Mouse (Mus musculus) embryonic facial prominence, embryonic 11.5 days (tissue): ENCODE results near the gene Tdp1. TPM values are rescaled to one million over a fixed set of nuclear protein-coding genes. Genes with fewer than 3 reads are reported as not detected.

Source experiments
- ATAC-seq: fragments of 200-750 bp; cut with Nextera tagmentation; replicated peaks from 2 replicates; pipeline ENCODE4 v1.8.0; 2017; ENCODE audit warnings: low read depth; ENCODE audit not compliant: insufficient number of reproducible peaks, low FRiP score, low TSS enrichment
- DNase-seq: peaks from one replicate; pipeline ENCODE4 v3.0.0-alpha.2; 2015; ENCODE audit warnings: low spot score
- H3K27ac ChIP-seq: fragments of 300-500 bp; sonication (generic); replicated peaks from 2 replicates; pipeline ENCODE4 v1.5.1; 2014; ENCODE audit warnings: mild to moderate bottlenecking, low read depth, low read length, control low read depth
- H3K27me3 ChIP-seq: fragments of 300-500 bp; sonication (generic); 2 replicates; pipeline ENCODE4 v1.6.1; 2014; ENCODE audit warnings: mild to moderate bottlenecking, low read length, moderate library complexity, mixed read lengths; ENCODE audit not compliant: control insufficient read depth, insufficient read depth
- H3K36me3 ChIP-seq: fragments of 300-500 bp; sonication (generic); replicated peaks from 2 replicates; pipeline ENCODE4 v1.6.1; 2014; ENCODE audit warnings: low read depth, mild to moderate bottlenecking, low read length, moderate library complexity, mixed read lengths; ENCODE audit not compliant: control insufficient read depth, insufficient read depth
- H3K4me1 ChIP-seq: fragments of 300-500 bp; sonication (generic); 2 replicates; pipeline ENCODE4 v1.6.1; 2014; ENCODE audit warnings: low read length, mixed read lengths; ENCODE audit not compliant: control insufficient read depth, insufficient read depth
- H3K4me2 ChIP-seq: fragments of 300-500 bp; sonication (generic); 2 replicates; pipeline ENCODE4 v1.6.1; 2014; ENCODE audit warnings: low read depth, mild to moderate bottlenecking, control low read depth, low read length, moderate library complexity
- H3K4me3 ChIP-seq: fragments of 300-500 bp; sonication (generic); 2 replicates; pipeline ENCODE4 v1.5.1; 2014; ENCODE audit warnings: low read depth, low read length, control low read depth
- H3K9ac ChIP-seq: fragments of 300-500 bp; sonication (generic); replicated peaks from 2 replicates; pipeline ENCODE4 v1.6.1; 2014; ENCODE audit warnings: mild to moderate bottlenecking, control low read depth, low read length
- H3K9me3 ChIP-seq: fragments of 300-500 bp; sonication (generic); replicated peaks from 2 replicates; pipeline ENCODE4 v1.6.1; 2016; ENCODE audit warnings: mild to moderate bottlenecking, low read length, inconsistent platforms, mixed read lengths; ENCODE audit not compliant: control insufficient read depth
- WGBS: fragments of 180-500 bp; shearing (Covaris S2); extraction: QIAGEN DNeasy Blood & Tissue Kit; methylation state at CpG from one replicate; pipeline ENCODE4 v1.1.7; 2014; 5-methylcytosine and 5-hydroxymethylcytosine counted together
- polyA plus RNA-seq: library from polyadenylated mRNA; unstranded; fragments of >200 nt; fragmentation: Nextera tagmentation; extraction: Ambion mirVana; gene quantifications from 2 replicates; pipeline ENCODE4 v1.2.1, GENCODE M21; 2014

The Tdp1 gene
- polyA plus RNA-seq = 83.1 and 83.5 TPM in 2 replicates

DNA sequence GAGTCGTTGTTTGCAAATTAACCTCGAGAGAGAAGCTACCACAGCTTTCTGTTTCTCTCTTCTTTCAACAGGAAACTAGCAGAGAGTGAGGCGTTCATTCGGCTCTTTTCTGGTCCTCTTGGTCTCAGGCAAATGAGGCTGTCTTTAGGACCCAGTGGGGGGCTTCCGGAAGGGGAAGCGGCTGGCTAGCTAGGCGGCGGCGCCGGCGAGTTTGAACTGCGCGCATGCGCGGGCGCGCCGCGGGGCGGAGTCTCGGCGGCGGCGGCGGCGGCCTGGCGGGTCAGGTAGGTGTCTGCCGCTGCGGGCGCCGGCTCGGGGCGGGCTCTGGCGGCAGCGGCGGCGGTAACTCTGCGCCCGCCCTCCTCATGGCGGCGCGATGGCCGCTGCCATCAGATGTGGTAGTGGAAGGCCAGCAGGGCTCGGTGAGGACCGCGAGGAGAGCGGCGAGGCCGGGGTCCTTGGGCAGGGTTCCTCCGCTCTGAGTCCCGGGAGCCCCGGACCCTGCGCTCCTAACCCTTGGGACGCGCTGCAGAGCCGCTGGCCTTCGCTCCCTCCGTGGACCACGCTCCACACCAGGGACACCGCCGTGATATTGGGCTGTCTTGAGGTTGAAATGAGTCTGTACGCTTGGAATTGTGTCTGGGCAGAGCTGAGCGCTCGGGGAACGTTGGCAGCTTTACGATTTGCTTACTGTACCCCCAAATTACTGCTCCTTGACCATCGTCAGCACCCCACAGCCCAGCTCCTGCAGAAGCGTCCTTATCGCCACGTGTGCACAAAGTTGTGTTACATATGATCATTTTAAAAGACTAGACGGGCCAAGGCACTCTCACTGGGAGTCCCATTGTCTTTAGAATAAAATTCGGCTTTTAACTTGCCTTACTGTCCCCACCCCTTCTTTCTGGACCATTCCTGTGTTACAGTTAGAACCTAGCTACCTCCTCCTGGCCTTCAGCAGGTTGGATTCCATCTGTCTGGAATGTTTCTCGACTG, at the start of gene Tdp1, which contains the start of gene Efcab11:
Gene Tdp1 (plus strand): TSS at position 249 of the 993 bp plus-strand sequence.
Gene Efcab11 (minus strand): TSS at position 171 of the 993 bp plus-strand sequence.
- peak within 1 kb of the TSS; percentile 76 for H3K4me3 ChIP-seq
- H3K9ac ChIP-seq = peak within 1 kb of the TSS; percentile 94
- peak within 1 kb of the TSS; percentile 85 for H3K4me2 ChIP-seq
- DNase-seq (peak; percentile 98), ATAC-seq (peak; percentile 84)
- no peaks in the 10 kb centered on the region for H3K9me3 ChIP-seq
- H3K4me1 ChIP-seq = peaks cover 3% of the 10 kb centered on the region; the same call in 1 of the 2 replicates
- H3K27me3 ChIP-seq = no peaks in the 10 kb centered on the region
- H3K27ac ChIP-seq = peak within 1 kb of the TSS; percentile 68
- under 1% methylated on average over 73 of the region's 73 CpGs for WGBS
- H3K36me3 ChIP-seq = no peaks in the 10 kb centered on the region

DNA sequence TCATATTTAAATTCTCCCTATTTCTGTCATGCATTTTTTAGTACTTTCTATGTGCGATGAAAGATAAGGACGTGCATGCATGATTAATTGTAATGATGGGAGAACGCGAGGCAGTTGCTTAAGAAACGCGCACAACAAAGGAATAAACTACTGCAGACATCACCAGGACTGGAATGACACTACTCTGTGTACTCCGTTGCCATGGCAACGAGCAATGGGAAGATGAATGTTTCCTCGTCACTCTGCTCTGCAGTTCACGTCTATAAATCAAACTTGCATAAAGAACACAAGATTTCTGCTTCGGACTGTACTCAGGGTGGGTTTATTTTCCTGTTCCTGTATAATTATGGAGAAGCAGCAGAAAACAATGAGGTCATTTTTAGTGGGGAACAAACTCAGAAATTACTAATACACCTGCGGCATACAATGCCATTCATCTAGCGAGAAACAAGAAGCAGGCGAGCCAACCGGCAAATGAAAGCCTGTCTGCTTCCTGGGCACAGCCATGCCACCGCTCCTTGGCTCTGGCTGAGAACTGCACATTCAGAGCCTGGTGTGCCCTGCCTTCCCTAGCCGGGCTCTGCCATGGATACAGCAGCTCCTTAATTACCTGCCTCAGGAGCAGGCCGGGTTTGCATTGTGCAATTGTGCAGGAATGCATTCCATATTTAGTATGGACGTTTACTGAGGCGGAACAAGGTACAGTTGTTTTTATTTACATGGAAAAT, 47.7 kb upstream of the Tdp1 start:
- H3K9ac ChIP-seq = no peak overlapping the region
- no peak overlapping the region for H3K27ac ChIP-seq
- H3K4me3 ChIP-seq = no peak overlapping the region
- H3K27me3 ChIP-seq = no peaks in the 10 kb centered on the region
- H3K4me2 ChIP-seq = no peak overlapping the region
- no peaks in the 10 kb centered on the region for H3K9me3 ChIP-seq
- WGBS = 84% methylated on average over 20 of the region's 20 CpGs
- DNase-seq = peak; percentile 61
- H3K4me1 ChIP-seq = no peaks in the 10 kb centered on the region
- no peak for ATAC-seq
- H3K36me3 ChIP-seq = no peaks in the 10 kb centered on the region

DNA sequence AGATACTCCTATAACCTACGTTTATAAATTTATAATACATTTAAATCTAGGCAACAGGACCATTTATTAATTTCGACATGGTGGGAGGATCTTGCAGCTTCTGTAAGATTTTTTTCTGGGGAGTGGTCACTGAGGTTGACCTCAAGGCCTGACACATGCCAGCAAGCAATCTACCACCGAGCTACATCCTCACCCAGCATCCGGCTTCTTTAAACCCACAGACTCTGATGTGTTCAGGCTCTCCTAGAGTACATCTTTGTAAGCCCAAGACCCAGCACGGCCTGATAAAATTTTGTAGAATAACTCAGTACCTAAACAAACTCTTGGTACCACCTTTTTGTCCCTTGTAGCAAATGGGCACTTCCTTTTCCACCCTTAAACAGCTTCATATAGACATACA, 46.8 kb upstream of the Tdp1 start:
- no peak for DNase-seq
- Histone ChIP-seq H3K4me1 (no peaks in the 10 kb centered on the region), H3K9ac (no peak overlapping the region), H3K4me3 (no peak overlapping the region), H3K27me3 (no peaks in the 10 kb centered on the region), H3K4me2 (no peak overlapping the region), H3K36me3 (no peaks in the 10 kb centered on the region), H3K9me3 (no peaks in the 10 kb centered on the region), H3K27ac (no peak overlapping the region)
- ATAC-seq = no peak
- WGBS = 89% methylated on average over 5 of the region's 5 CpGs

DNA sequence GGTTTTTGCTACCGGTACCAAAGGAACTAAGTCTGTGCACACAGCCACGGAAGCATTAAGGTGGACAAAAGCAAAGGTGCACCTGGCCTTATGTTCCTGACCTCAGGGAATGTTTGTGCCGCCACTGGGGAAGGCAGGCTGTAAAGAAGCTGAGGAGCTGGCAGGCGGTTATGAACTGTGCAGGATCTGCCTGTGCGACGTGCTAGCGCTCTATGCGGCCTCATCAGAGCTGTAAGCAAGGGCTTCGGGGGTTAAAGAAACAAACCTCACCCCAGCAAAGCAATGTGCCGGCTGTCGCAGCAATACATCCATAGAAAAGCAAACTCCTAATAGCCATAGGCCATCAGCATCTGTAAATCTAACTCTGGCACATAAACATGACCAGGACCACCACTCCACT, 46.2 kb upstream of the Tdp1 start:
- 79% methylated on average over 11 of the region's 11 CpGs for WGBS
- Histone ChIP-seq H3K9me3 (no peaks in the 10 kb centered on the region), H3K4me2 (no peak overlapping the region), H3K27ac (no peak overlapping the region), H3K9ac (no peak overlapping the region), H3K4me1 (no peaks in the 10 kb centered on the region), H3K27me3 (no peaks in the 10 kb centered on the region), H3K36me3 (no peaks in the 10 kb centered on the region), H3K4me3 (no peak overlapping the region)
- DNase-seq = no peak
- ATAC-seq = no peak

DNA sequence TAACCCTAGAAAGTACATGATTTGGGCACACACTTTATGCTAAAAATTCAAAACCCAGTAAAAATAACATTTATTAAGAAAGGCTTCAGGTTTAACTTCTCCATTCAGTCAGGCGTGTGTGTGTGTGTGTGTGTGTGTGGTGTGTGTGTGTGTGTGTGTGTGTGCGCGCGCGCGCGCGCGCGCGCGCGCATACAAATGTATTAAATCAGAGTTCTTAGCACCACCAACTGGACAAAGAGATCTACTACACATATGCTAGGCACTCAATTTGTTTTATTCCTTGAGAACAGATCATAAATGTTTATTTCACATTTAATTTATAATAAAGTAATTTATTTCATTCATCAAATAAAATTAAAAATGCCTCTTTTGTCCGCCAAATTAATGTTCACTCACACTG, 45.6 kb upstream of the Tdp1 start:
- Histone ChIP-seq H3K9me3 (no peaks in the 10 kb centered on the region), H3K4me1 (no peaks in the 10 kb centered on the region), H3K9ac (no peak overlapping the region), H3K4me3 (no peak overlapping the region), H3K4me2 (no peak overlapping the region), H3K27me3 (no peaks in the 10 kb centered on the region), H3K27ac (no peak overlapping the region), H3K36me3 (no peaks in the 10 kb centered on the region)
- ATAC-seq (no peak), DNase-seq (peak; percentile 40)
- 83% methylated on average over 14 of the region's 14 CpGs for WGBS

DNA sequence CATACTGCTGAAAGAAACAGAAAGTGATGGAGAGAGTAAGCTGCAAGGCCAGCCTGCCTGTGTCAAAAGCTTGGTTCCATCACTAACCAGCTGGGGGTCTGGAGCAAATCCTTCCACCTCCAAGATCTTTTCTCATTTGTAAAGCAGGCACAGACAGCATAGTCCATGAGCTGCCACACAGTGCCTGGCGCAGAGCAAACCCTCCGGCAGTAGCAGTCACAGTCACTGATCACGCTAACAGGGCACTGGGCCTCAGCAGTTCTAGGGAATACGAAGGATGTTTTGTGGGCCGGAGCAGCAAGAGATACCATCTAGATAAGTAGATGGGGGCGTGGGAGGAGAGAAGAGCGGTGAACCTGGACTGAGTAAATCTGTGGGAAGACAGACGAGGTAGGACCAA, 39.4 kb upstream of the Tdp1 start:
- H3K9ac ChIP-seq = no peak overlapping the region
- no peak for ATAC-seq
- H3K4me2 ChIP-seq = no peak overlapping the region
- H3K9me3 ChIP-seq = no peaks in the 10 kb centered on the region
- no peak overlapping the region for H3K4me3 ChIP-seq
- H3K27ac ChIP-seq = no peak overlapping the region
- no peak for DNase-seq
- 89% methylated on average over 8 of the region's 8 CpGs for WGBS
- no peaks in the 10 kb centered on the region for H3K36me3 ChIP-seq
- no peaks in the 10 kb centered on the region for H3K4me1 ChIP-seq
- H3K27me3 ChIP-seq = no peaks in the 10 kb centered on the region

DNA sequence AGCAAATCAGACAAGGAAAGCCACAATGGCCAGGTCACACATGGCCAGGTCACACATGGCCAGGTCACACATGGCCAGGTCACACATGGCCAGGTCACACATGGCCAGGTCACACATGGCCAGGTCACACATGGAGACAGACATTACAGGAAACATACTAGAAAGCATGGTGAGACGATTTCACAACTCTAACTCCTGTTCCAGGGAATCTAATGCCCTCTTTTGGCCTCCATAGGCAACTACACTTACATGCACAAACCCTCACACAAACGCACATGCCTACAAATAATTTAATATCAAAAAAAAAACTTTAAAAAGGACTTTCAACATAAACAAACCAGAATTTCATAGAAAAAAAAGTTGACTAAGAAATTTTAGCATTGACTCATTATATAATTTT, 34.3 kb upstream of the Tdp1 start:
- 80% methylated on average over 2 of the region's 2 CpGs for WGBS
- Histone ChIP-seq H3K27me3 (no peaks in the 10 kb centered on the region), H3K4me2 (no peak overlapping the region), H3K27ac (no peak overlapping the region), H3K9ac (no peak overlapping the region), H3K4me1 (no peaks in the 10 kb centered on the region), H3K36me3 (no peaks in the 10 kb centered on the region), H3K9me3 (no peaks in the 10 kb centered on the region), H3K4me3 (no peak overlapping the region)
- DNase-seq (no peak), ATAC-seq (no peak)
